In genomic region chr8:111439189-111439588, GRCm38 (mm10) we compare ENCODE assay signal across 9 mouse cellular contexts. TPM values are rescaled to one million over a fixed set of nuclear protein-coding genes. Genes with fewer than 3 reads are reported as not detected.
DNase-seq lines count a peak whose midpoint lies in the region; ATAC-seq and TF ChIP-seq lines count a peak whose summit lies in the region.
"Had no signal": no experiment of that assay in that cellular context is flagged by ENCODE, and none has a peak within 500 bp of the region (broad histone marks: within the 10 kb centered on the region; RNA-seq: fewer than 3 reads in every experiment).

No protein-coding gene starts in this region.

- DNase-seq in B cell, adult 2 months, result peak; percentile 43 to 52
- DNase-seq in Patski (ENCODE audit: low read depth, low spot score), result no peak
- peak; percentile 89 to 94 for DNase-seq in cerebellum, postnatal 10 days
- DNase-seq in gastrocnemius, postnatal 36 days, result peak; percentile 36 to 45
- DNase-seq in kidney, postnatal 10 days, result peak; percentile 86
- peak; percentile 44 for DNase-seq in liver, embryonic 11.5 days (ENCODE audit: low spot score)
- peak; percentile 29 for DNase-seq in retina, adult 2 months (ENCODE audit: low read depth, low spot score)
- peak; percentile 75 for DNase-seq in thymus, postnatal 4 days

- in situ Hi-C loops in Patski (cut with MboI; ENCODE audit: low pct_unique_long_range_greater_than_20kb), result loop anchor here (5.0 kb wide), 1 partner anchor 97 kb away; no protein-coding TSS in a partner anchor

- H3K4me3 ChIP-seq in liver, embryonic 11.5 days (ENCODE audit: low read depth, low read length), result no peak overlapping the region
- H3K4me3 ChIP-seq: limb, embryonic 15.5 days had no signal

- 14% methylated on average over 9 of the region's 9 CpGs for WGBS in liver, embryonic 11.5 days

- CTCF ChIA-PET in Patski (lab: Charles Lee), result interaction anchor here (0.9 to 2.9 kb wide), 12 partner anchors 10 to 223 kb away, joined by 3 to 29 read pairs (median 5); partner anchors contain the start of gene Mlkl

- POLR2A ChIA-PET in Patski (lab: Charles Lee), result interaction anchor here (0.6 to 1.2 kb wide), 2 partner anchors 20 to 96 kb away, joined by 3 read pairs; no protein-coding TSS in a partner anchor

- H3K27me3 ChIP-seq in Patski, result no peaks in the 10 kb centered on the region
- no peaks in the 10 kb centered on the region for H3K27me3 ChIP-seq in liver, embryonic 11.5 days (replicated peaks; ENCODE audit: control insufficient read depth, insufficient read depth, low read length)
- H3K27me3 ChIP-seq: limb, embryonic 15.5 days had no signal

- H3K4me2 ChIP-seq in liver, embryonic 11.5 days, result no peak overlapping the region
- H3K4me2 ChIP-seq: limb, embryonic 15.5 days had no signal

- no peak overlapping the region for H3K27ac ChIP-seq in liver, embryonic 11.5 days (ENCODE audit: low read depth, low read length)
- H3K27ac ChIP-seq: limb, embryonic 15.5 days had no signal

- H3K9me3 ChIP-seq in liver, embryonic 11.5 days (ENCODE audit: control insufficient read depth, low read length), result no peaks in the 10 kb centered on the region
- H3K9me3 ChIP-seq: limb, embryonic 15.5 days had no signal

- no peaks in the 10 kb centered on the region for H3K4me1 ChIP-seq in liver, embryonic 11.5 days (replicated peaks; ENCODE audit: control insufficient read depth, insufficient read depth, low read length)
- H3K4me1 ChIP-seq: limb, embryonic 15.5 days had no signal

- peak; percentile 91 for TF ChIP-seq CTCF in Patski (IDR thresholded peaks at IDR 0.05)

- ATAC-seq in Patski, result peak; percentile 55
- ATAC-seq in liver, embryonic 11.5 days (replicated peaks; ENCODE audit: low FRiP score), result no peak

- intact Hi-C loops in gastrocnemius, postnatal 36 days (cut with DNase I), result loop anchor here (2.0 kb wide), 1 partner anchor 96 kb away; no protein-coding TSS in a partner anchor

- H3K9ac ChIP-seq in liver, embryonic 11.5 days (ENCODE audit: low read depth, low read length), result no peak overlapping the region
- H3K9ac ChIP-seq: limb, embryonic 15.5 days had no signal

- no peaks in the 10 kb centered on the region for H3K36me3 ChIP-seq in liver, embryonic 11.5 days (ENCODE audit: control insufficient read depth, insufficient read depth, low read length)
- H3K36me3 ChIP-seq: limb, embryonic 15.5 days had no signal

RNA-seq across cellular contexts. Expression of gene Fa2h, which starts 45.6 kb away (rescaled TPM):
- 1.7 TPM for polyA plus RNA-seq in Patski (2021)
- 1 to 10 TPM in 1 of 2 experiments, under 1 TPM in 1; 0.71 to 1.5 TPM for total RNA-seq in gastrocnemius, postnatal 36 days (2021)
- not detected in 2 replicates for polyA plus RNA-seq in liver, embryonic 11.5 days (2014; fragmentation: Nextera tagmentation; extraction: Ambion mirVana)
